Mouse (Mus musculus) myocyte (in vitro differentiated cells): ENCODE measurements around the gene Stk24.

ENCODE experiments used
- E2F4 ChIP-seq: IDR thresholded peaks from one replicate; pipeline ENCODE4 v1.6.1; 2011; ENCODE audit warnings: mild to moderate bottlenecking, control low read depth, moderate library complexity; ENCODE audit not compliant: insufficient read depth
- MAX ChIP-seq: IDR thresholded peaks from one replicate; pipeline ENCODE4 v1.6.1; 2011; ENCODE audit warnings: low read depth, mild to moderate bottlenecking, control low read depth
- MYOD1 ChIP-seq, 3 experiments: IDR thresholded peaks; one replicate each; pipeline ENCODE4 v1.6.1; 2011; ENCODE audit warnings: control low read depth in 2 of 3, low read depth in 2 of 3, mild to moderate bottlenecking in 2 of 3, moderate library complexity in 1 of 3; ENCODE audit not compliant: insufficient read length in 2 of 3, control insufficient read depth in 1 of 3
- POLR2A ChIP-seq: IDR thresholded peaks from one replicate; pipeline ENCODE4 v1.6.1; 2011; ENCODE audit warnings: low read depth, mild to moderate bottlenecking, control low read depth, moderate library complexity; ENCODE audit not compliant: insufficient read length
- POLR2AphosphoS2 ChIP-seq: IDR thresholded peaks from one replicate; pipeline ENCODE4 v1.6.1; 2011; ENCODE audit warnings: low read depth, control low read depth; ENCODE audit not compliant: insufficient read length
- REST ChIP-seq: IDR thresholded peaks from one replicate; pipeline ENCODE4 v1.6.1; 2011; ENCODE audit warnings: mild to moderate bottlenecking, control low read depth, moderate library complexity; ENCODE audit not compliant: insufficient read depth, insufficient read length
- USF1 ChIP-seq: IDR thresholded peaks from one replicate; pipeline ENCODE4 v1.6.1; 2011; ENCODE audit warnings: low read depth, mild to moderate bottlenecking, control low read depth, moderate library complexity

DNA sequence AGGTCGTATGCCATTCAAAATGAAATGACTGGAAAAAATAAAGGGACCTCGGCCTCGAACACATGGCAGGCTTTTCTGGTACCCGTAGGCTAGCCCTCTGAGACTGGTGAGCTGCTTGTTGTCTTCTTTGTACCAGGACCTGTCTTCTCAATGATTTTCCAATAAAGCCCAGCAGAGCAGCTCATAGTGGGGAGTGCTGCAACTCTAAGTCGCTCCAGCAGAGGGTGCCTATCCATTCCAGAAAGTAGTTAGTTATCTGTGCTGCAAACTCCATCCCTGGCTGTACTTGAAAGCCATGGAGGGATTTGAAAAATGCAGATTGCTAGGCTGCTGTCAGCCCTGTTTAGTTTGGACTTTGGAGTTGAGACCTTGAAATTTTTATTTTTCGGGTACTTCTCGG, 120.0 kb downstream of the Stk24 start:
- TF ChIP-seq MYOD1 (IDR thresholded peaks at IDR 0.05; ENCODE audit: control insufficient read depth in 1 of 3, insufficient read length in 2 of 3, low read depth in 2 of 3) (no peak), POLR2A (no peak), MAX (no peak), REST (no peak), E2F4 (no peak), POLR2AphosphoS2 (no peak), USF1 (no peak)
